8 mouse cellular contexts compared by ENCODE assay signal in genomic region chr11:87736647-87737134, GRCm38 (mm10). TPM values are rescaled to one million over a fixed set of nuclear protein-coding genes. Genes with fewer than 3 reads are reported as not detected.
DNase-seq lines count a peak whose midpoint lies in the region; ATAC-seq and TF ChIP-seq lines count a peak whose summit lies in the region.

No protein-coding gene starts in this region.

- no peak for TF ChIP-seq CTCF in kidney, postnatal 0 days (IDR thresholded peaks at IDR 0.05; ENCODE audit: low read depth)
- TF ChIP-seq CTCF in testis, adult 2 months (IDR thresholded peaks at IDR 0.05; ENCODE audit: control insufficient read depth, insufficient read depth, insufficient replicate concordance, low read depth, low read length) = no peak

- peak overlapping the region; percentile 70 for H3K9ac ChIP-seq in heart, embryonic 14.5 days (ENCODE audit: low read length)
- H3K9ac ChIP-seq in kidney, postnatal 0 days (ENCODE audit: low read depth, low read length) = peak overlapping the region; percentile 69
- peak overlapping the region; percentile 41 for H3K9ac ChIP-seq in neural tube, embryonic 12.5 days

- H3K27ac ChIP-seq in heart, embryonic 14.5 days (replicated peaks in 1 of 2; ENCODE audit: control insufficient read depth in 1 of 2, insufficient read depth in 1 of 2, low read depth in 2 of 2, low read length in 2 of 2) = peak overlapping the region; percentile 70 to 87
- H3K27ac ChIP-seq in kidney, postnatal 0 days = peak overlapping the region; percentile 78
- no peak overlapping the region for H3K27ac ChIP-seq in neural tube, embryonic 12.5 days
- peak overlapping the region; percentile 69 for H3K27ac ChIP-seq in testis, adult 2 months (ENCODE audit: control insufficient read depth, insufficient read depth, low read depth, low read length)

- peak overlapping the region; percentile 98 for H3K4me2 ChIP-seq in heart, embryonic 14.5 days (ENCODE audit: low read length)
- peak overlapping the region; percentile 95 for H3K4me2 ChIP-seq in kidney, postnatal 0 days (ENCODE audit: low read length)
- peak overlapping the region; percentile 98 for H3K4me2 ChIP-seq in neural tube, embryonic 12.5 days (replicated peaks)

- peak overlapping the region; percentile 85 to 89 for H3K4me3 ChIP-seq in heart, embryonic 14.5 days (ENCODE audit: control insufficient read depth in 1 of 2, insufficient read depth in 1 of 2, low read depth in 1 of 2, low read length in 2 of 2)
- peak overlapping the region; percentile 92 for H3K4me3 ChIP-seq in kidney, postnatal 0 days (replicated peaks; ENCODE audit: low read depth, low read length)
- H3K4me3 ChIP-seq in neural tube, embryonic 12.5 days = peak overlapping the region; percentile 79
- peak overlapping the region; percentile 96 for H3K4me3 ChIP-seq in testis, adult 2 months (ENCODE audit: control insufficient read depth, low read depth, low read length)

- TF ChIP-seq POLR2A in testis, adult 2 months (IDR thresholded peaks at IDR 0.05; ENCODE audit: control insufficient read depth, low read depth, low read length) = no peak

- H3K4me1 ChIP-seq in heart, embryonic 14.5 days (ENCODE audit: control insufficient read depth in 2 of 2, insufficient read depth in 2 of 2, low read length in 2 of 2) = peaks cover 7 to 14% of the 10 kb centered on the region in 2 experiments
- H3K4me1 ChIP-seq in kidney, postnatal 0 days (replicated peaks; ENCODE audit: insufficient read depth, low read length) = no peaks in the 10 kb centered on the region
- peaks cover 17% of the 10 kb centered on the region; the same call in 1 of the 2 replicates for H3K4me1 ChIP-seq in neural tube, embryonic 12.5 days
- H3K4me1 ChIP-seq in testis, adult 2 months (ENCODE audit: control insufficient read depth, insufficient read depth, low read length) = peaks cover 2% of the 10 kb centered on the region; the same call in 1 of the 2 replicates

- H3K36me3 ChIP-seq in heart, embryonic 14.5 days (ENCODE audit: control insufficient read depth, insufficient read depth, low read length) = peaks cover 26% of the 10 kb centered on the region
- 0 out of 2 replicates have a peak, but pooled peaks cover 6% of the 10 kb centered on the region for H3K36me3 ChIP-seq in kidney, postnatal 0 days (ENCODE audit: insufficient read depth, low read length)
- H3K36me3 ChIP-seq in neural tube, embryonic 12.5 days = peaks cover 20% of the 10 kb centered on the region
- no peaks in the 10 kb centered on the region for H3K36me3 ChIP-seq in testis, adult 2 months (ENCODE audit: control insufficient read depth, insufficient read depth, low read length)

- ATAC-seq in erythroid progenitor cell, adult 5-6 weeks (replicated peaks; ENCODE audit: low FRiP score, poor library complexity, severe bottlenecking) = peak; percentile 78
- peak; percentile 52; the same call in 1 of the 2 replicates for ATAC-seq in heart, embryonic 14.5 days (ENCODE audit: insufficient number of reproducible peaks, insufficient read depth, low FRiP score, low read depth)
- peak; percentile 46 for ATAC-seq in kidney, postnatal 0 days (replicated peaks; ENCODE audit: low FRiP score, low read depth)
- ATAC-seq in neural tube, embryonic 12.5 days (ENCODE audit: low FRiP score, low read depth) = peak; percentile 74

- DNase-seq in CD4-positive, CD25-positive, alpha-beta regulatory T cell, adult 2 months (ENCODE audit: low read depth, low spot score) = peak; percentile 69
- peak; percentile 70 to 73 for DNase-seq in adrenal gland, postnatal 36 days
- peak; percentile 92 for DNase-seq in kidney, postnatal 0 days (ENCODE audit: low spot score)
- peak; percentile 78 to 82 for DNase-seq in lung, adult 18-20 months

- 2% methylated on average over 31 of the region's 31 CpGs for WGBS in heart, embryonic 14.5 days
- under 1% methylated on average over 31 of the region's 31 CpGs for WGBS in kidney, postnatal 0 days
- WGBS in neural tube, embryonic 12.5 days = 3% methylated on average over 31 of the region's 31 CpGs

- H3K27me3 ChIP-seq in heart, embryonic 14.5 days (ENCODE audit: control insufficient read depth, insufficient read depth, low read length) = no peaks in the 10 kb centered on the region
- H3K27me3 ChIP-seq in kidney, postnatal 0 days (ENCODE audit: insufficient read depth, low read length) = no peaks in the 10 kb centered on the region
- H3K27me3 ChIP-seq in neural tube, embryonic 12.5 days (replicated peaks) = 0 out of 2 replicates have a peak, but pooled peaks cover 7% of the 10 kb centered on the region
- no peaks in the 10 kb centered on the region for H3K27me3 ChIP-seq in testis, adult 2 months (ENCODE audit: control insufficient read depth, insufficient read depth, low read length)

- H3K9me3 ChIP-seq in heart, embryonic 14.5 days (ENCODE audit: control insufficient read depth, low read length) = no peaks in the 10 kb centered on the region
- H3K9me3 ChIP-seq in kidney, postnatal 0 days (replicated peaks; ENCODE audit: low read length) = no peaks in the 10 kb centered on the region
- H3K9me3 ChIP-seq in neural tube, embryonic 12.5 days = no peaks in the 10 kb centered on the region

RNA-seq across cellular contexts. Expression of gene Supt4a, which starts 0.7 kb away (rescaled TPM):
- 10 to 100 TPM; 60.5 to 90.0 TPM for total RNA-seq in adrenal gland, postnatal 36 days (2021)
- 101 and 170 TPM in 2 replicates for total RNA-seq in erythroid progenitor cell, adult 5-6 weeks (2015; ENCODE audit: low replicate concordance)
- total RNA-seq in erythroid progenitor cell, adult 5-6 weeks (2017; ENCODE audit: low replicate concordance) = 27.0 and 66.5 TPM in 2 replicates
- polyA plus RNA-seq in heart, embryonic 14.5 days (2014; fragmentation: Nextera tagmentation; extraction: Ambion mirVana) = 116 and 124 TPM in 2 replicates
- polyA plus RNA-seq in kidney, postnatal 0 days (2015; fragmentation: Nextera tagmentation; extraction: Ambion mirVana) = 165 and 171 TPM in 2 replicates
- polyA plus RNA-seq in neural tube, embryonic 12.5 days (2016; fragmentation: Nextera tagmentation; extraction: Ambion mirVana) = 149 TPM in 2 replicates
- polyA plus RNA-seq in testis, adult 2 months (2012; rRNA removed) = 50.9 and 54.9 TPM in 2 replicates

RNA-seq across cellular contexts. Expression of gene Tspoap1, which starts 23.6 kb away (rescaled TPM):
- total RNA-seq in adrenal gland, postnatal 36 days (2021) = 1 to 10 TPM; 3.5 to 5.0 TPM
- total RNA-seq in erythroid progenitor cell, adult 5-6 weeks (2015; ENCODE audit: low replicate concordance) = 6.7 and 8.6 TPM in 2 replicates
- total RNA-seq in erythroid progenitor cell, adult 5-6 weeks (2017; ENCODE audit: low replicate concordance) = 9.2 and 21.3 TPM in 2 replicates
- 0.09 and 0.26 TPM in 2 replicates for polyA plus RNA-seq in heart, embryonic 14.5 days (2014; fragmentation: Nextera tagmentation; extraction: Ambion mirVana)
- polyA plus RNA-seq in kidney, postnatal 0 days (2015; fragmentation: Nextera tagmentation; extraction: Ambion mirVana) = 1.9 and 2.5 TPM in 2 replicates
- 23.6 and 26.1 TPM in 2 replicates for polyA plus RNA-seq in neural tube, embryonic 12.5 days (2016; fragmentation: Nextera tagmentation; extraction: Ambion mirVana)
- polyA plus RNA-seq in testis, adult 2 months (2012; rRNA removed) = 10.3 and 11.8 TPM in 2 replicates

RNA-seq across cellular contexts. Expression of gene Mpo, which starts 56.7 kb away (rescaled TPM):
- total RNA-seq in adrenal gland, postnatal 36 days (2021) = under 1 TPM in 1 of 2 experiments, not detected in 1; 0.40 TPM
- 946 and 1,145 TPM in 2 replicates for total RNA-seq in erythroid progenitor cell, adult 5-6 weeks (2015; ENCODE audit: low replicate concordance)
- total RNA-seq in erythroid progenitor cell, adult 5-6 weeks (2017; ENCODE audit: low replicate concordance) = 341 and 501 TPM in 2 replicates
- polyA plus RNA-seq in heart, embryonic 14.5 days (2014; fragmentation: Nextera tagmentation; extraction: Ambion mirVana) = 0.09 and 1.00 TPM in 2 replicates
- polyA plus RNA-seq in kidney, postnatal 0 days (2015; fragmentation: Nextera tagmentation; extraction: Ambion mirVana) = 0.12 and 0.52 TPM in 2 replicates
- 2.8 and 3.6 TPM in 2 replicates for polyA plus RNA-seq in neural tube, embryonic 12.5 days (2016; fragmentation: Nextera tagmentation; extraction: Ambion mirVana)
- 1.9 and 5.5 TPM in 2 replicates for polyA plus RNA-seq in testis, adult 2 months (2012; rRNA removed)
